Comparison of ENCODE assay signal across 28 mouse cellular contexts in the genomic region with DNA sequence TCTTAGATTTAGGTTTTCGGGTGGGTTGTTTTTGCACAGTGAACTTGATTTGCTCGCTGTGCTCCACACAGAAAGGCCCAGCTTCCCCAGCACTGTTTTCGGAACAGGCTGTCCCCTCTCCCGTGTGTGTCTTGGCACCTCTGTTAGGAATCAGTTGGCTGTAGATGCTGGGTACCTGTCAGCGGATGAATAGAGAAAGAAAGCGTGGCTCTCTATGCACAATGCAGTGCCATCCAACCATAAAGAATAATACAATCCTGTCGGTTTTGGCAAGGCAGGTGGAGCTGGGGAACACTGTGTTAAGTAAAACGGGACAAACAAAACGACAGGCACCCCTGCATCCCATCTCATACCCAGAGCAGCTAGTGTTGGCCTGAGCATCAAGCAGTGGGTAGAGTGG.
A peak's percentile ranks its signal among the peaks of the same experiment; 100 is the strongest.
DNase-seq lines count a peak whose midpoint lies in the region; ATAC-seq and TF ChIP-seq lines count a peak whose summit lies in the region.
"Had no signal": no experiment of that assay in that cellular context is flagged by ENCODE, and none has a peak within 500 bp of the region (broad histone marks: within the 10 kb centered on the region; RNA-seq: fewer than 3 reads in every experiment).

No protein-coding gene starts in this region.

- H3K4me3 ChIP-seq in forebrain, postnatal 0 days (ENCODE audit: low read depth, low read length) = no peak overlapping the region
- H3K4me3 ChIP-seq: gastrocnemius, adult 2 months; heart, embryonic 12.5 days; kidney, embryonic 15.5 days; layer of hippocampus, adult 2 months; liver, embryonic 12.5 days; neural tube, embryonic 15.5 days had no signal

- intact Hi-C loops in heart, postnatal 36 days (cut with DNase I) = no loop called here

- 0 out of 2 replicates have a peak, but pooled peaks cover 7% of the 10 kb centered on the region for H3K4me1 ChIP-seq in forebrain, postnatal 0 days (ENCODE audit: insufficient read depth)
- H3K4me1 ChIP-seq: liver, embryonic 12.5 days had no signal

- no peak for TF ChIP-seq CTCF in forebrain, postnatal 0 days (IDR thresholded peaks at IDR 0.05; ENCODE audit: low read depth)

- ATAC-seq in forebrain, postnatal 0 days = no peak
- ATAC-seq: forebrain, embryonic 14.5 days; hindbrain, embryonic 16.5 days; liver, embryonic 12.5 days; lung, postnatal 0 days; Patski had no signal

- H3K9ac ChIP-seq in forebrain, postnatal 0 days = no peak overlapping the region
- H3K9ac ChIP-seq: heart, embryonic 12.5 days; kidney, embryonic 15.5 days; liver, embryonic 12.5 days; neural tube, embryonic 15.5 days had no signal

- no peaks in the 10 kb centered on the region for H3K36me3 ChIP-seq in forebrain, postnatal 0 days (ENCODE audit: insufficient read depth)
- H3K36me3 ChIP-seq: kidney, embryonic 15.5 days; liver, embryonic 12.5 days; neural tube, embryonic 15.5 days had no signal

- H3K9me3 ChIP-seq in forebrain, postnatal 0 days (ENCODE audit: low read length) = no peaks in the 10 kb centered on the region
- H3K9me3 ChIP-seq: liver, embryonic 12.5 days; neural tube, embryonic 15.5 days had no signal

- 62% methylated on average over 9 of the region's 9 CpGs for WGBS in forebrain, postnatal 0 days

- H3K4me2 ChIP-seq in forebrain, postnatal 0 days (ENCODE audit: low read depth) = no peak overlapping the region
- H3K4me2 ChIP-seq: heart, embryonic 12.5 days; kidney, embryonic 15.5 days; liver, embryonic 12.5 days; neural tube, embryonic 15.5 days had no signal

- peak; percentile 92 for DNase-seq in heart, adult 11 months
- DNase-seq in heart, postnatal 36 days = no peak
- DNase-seq in brain, adult 2 months (ENCODE audit: low read depth, low spot score) = peak; percentile 84
- peak; percentile 79 to 81 for DNase-seq in cerebellum, adult 18-20 months
- DNase-seq in cerebellum, postnatal 10 days = peak; percentile 38 to 40
- no peak for DNase-seq in forebrain, postnatal 0 days
- no peak for DNase-seq in B cell, adult 2 months
- no peak for DNase-seq in lung, postnatal 25 days (ENCODE audit: low spot score)
- DNase-seq: adrenal gland, postnatal 14 days; gastrocnemius, adult 2 months; kidney, adult 18-20 months; kidney, postnatal 36 days; left cerebral cortex, postnatal 4 days; lung, adult 18-20 months; midbrain, embryonic 14.5 days; right cerebral cortex, postnatal 25 days; spleen, adult 18-20 months; thymus, postnatal 14 days had no signal

- H3K27me3 ChIP-seq in forebrain, postnatal 0 days (ENCODE audit: insufficient read depth, low read length) = no peaks in the 10 kb centered on the region
- H3K27me3 ChIP-seq: heart, embryonic 12.5 days; kidney, embryonic 15.5 days; liver, embryonic 12.5 days; neural tube, embryonic 15.5 days; Patski had no signal

- no peak overlapping the region for H3K27ac ChIP-seq in forebrain, postnatal 0 days (ENCODE audit: low read depth, low read length)
- H3K27ac ChIP-seq: gastrocnemius, adult 2 months; kidney, embryonic 15.5 days; layer of hippocampus, adult 2 months; liver, embryonic 12.5 days; macrophage; neural tube, embryonic 15.5 days had no signal

Comparison
In these comparisons a context has a peak if more than half of its experiments do, and no peak if none do; other contexts are left out.
1. DNase-seq: peak in heart, adult 11 months (single experiment), brain, adult 2 months (single experiment), cerebellum, adult 18-20 months (2 of 2) and cerebellum, postnatal 10 days (2 of 2); none in heart, postnatal 36 days (0 of 2), forebrain, postnatal 0 days (single experiment), B cell, adult 2 months (0 of 2) and lung, postnatal 25 days (single experiment).